Mouse (Mus musculus): Measurements from ENCODE around the gene Dpyd.

DNA sequence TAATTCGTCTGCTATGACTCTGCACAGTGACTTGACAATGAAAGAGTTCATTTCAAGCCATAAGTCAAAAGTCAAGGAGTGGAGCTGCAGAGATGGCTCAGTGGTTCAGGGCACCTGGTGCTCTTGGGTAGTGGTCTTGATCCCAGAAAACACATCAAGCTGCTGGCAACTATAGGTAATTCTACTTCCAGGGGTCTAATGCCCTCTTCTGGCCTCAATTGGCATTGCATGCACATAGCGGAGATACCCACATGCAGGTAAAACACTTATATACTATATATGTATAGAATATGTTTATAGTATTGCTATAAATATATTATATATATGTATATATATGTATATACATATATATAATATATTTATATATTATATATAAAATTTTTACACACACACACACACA is 429.4 kb downstream of the Dpyd start:
- TF ChIP-seq CTCF (IDR thresholded peaks at IDR 0.05; ENCODE audit: borderline replicate concordance, insufficient read depth, low read depth, low read length) (no peak), POLR2A (IDR thresholded peaks at IDR 0.05; ENCODE audit: borderline replicate concordance, insufficient read depth, low read length) (no peak)

Measured in cerebellum, adult 2 months (tissue).